12 mouse cellular contexts compared by ENCODE assay signal in the genomic region with DNA sequence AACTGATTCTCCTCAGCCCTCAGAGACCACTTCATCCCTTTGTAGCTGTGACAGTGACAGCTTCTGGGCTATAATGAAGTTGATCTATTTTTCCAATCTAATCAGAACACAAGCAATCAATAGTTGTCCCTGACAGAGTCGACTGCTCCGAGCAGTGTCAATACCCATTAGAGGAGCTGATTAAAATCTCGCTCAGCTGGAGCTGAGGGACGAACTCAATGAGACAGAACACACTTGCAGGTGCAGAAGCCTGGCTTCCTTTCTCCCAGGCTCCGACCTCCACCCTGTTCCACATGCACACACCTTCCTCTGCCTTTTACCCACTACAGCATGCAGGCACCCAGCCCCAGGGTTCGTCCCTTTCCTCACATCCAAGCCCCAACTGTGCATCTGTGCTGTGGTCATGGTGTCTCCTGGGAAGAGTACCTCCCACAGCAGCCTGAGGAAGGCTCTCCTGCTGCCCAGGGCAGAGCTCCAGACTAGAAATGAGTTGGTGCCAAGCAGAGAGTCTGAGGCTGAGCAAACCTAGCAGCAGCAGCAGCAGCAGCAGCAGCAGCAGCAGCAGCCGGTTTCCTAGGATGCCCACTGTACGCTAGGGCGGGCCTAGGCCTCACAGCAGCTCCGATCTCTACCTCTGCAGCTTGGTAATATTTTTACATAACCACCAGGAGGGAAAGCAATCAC.
DNase-seq lines count a peak whose midpoint lies in the region; ATAC-seq lines count a peak whose summit lies in the region.
"Had no signal": no experiment of that assay in that cellular context is flagged by ENCODE, and none has a peak within 500 bp of the region (broad histone marks: within the 10 kb centered on the region; RNA-seq: fewer than 3 reads in every experiment).

No protein-coding gene starts in this region.

- no peak overlapping the region for H3K9ac ChIP-seq in hindbrain, embryonic 14.5 days
- H3K9ac ChIP-seq in neural tube, embryonic 14.5 days (replicated peaks; ENCODE audit: low read depth, low read length): no peak overlapping the region
- H3K9ac ChIP-seq in forebrain, embryonic 16.5 days (replicated peaks; ENCODE audit: low read depth, low read length): no peak overlapping the region

- peak overlapping the region; percentile 68 for H3K27ac ChIP-seq in hindbrain, embryonic 14.5 days
- H3K27ac ChIP-seq in neural tube, embryonic 14.5 days (ENCODE audit: low read depth, low read length): peak overlapping the region; percentile 58
- no peak overlapping the region for H3K27ac ChIP-seq in forebrain, embryonic 16.5 days (ENCODE audit: low read length)

- no peak overlapping the region for H3K4me3 ChIP-seq in hindbrain, embryonic 14.5 days (replicated peaks; ENCODE audit: low read length)
- no peak overlapping the region for H3K4me3 ChIP-seq in neural tube, embryonic 14.5 days (ENCODE audit: low read depth, low read length)
- no peak overlapping the region for H3K4me3 ChIP-seq in forebrain, embryonic 16.5 days (replicated peaks; ENCODE audit: low read length)
- H3K4me3 ChIP-seq: erythroblast, embryonic 14.5 days; myocyte had no signal

- H3K36me3 ChIP-seq in hindbrain, embryonic 14.5 days (replicated peaks; ENCODE audit: control insufficient read depth, insufficient read depth): 0 out of 2 replicates have a peak, but pooled peaks cover 9% of the 10 kb centered on the region
- H3K36me3 ChIP-seq in neural tube, embryonic 14.5 days (ENCODE audit: control insufficient read depth, insufficient read depth, low read length): no peaks in the 10 kb centered on the region
- H3K36me3 ChIP-seq in forebrain, embryonic 16.5 days (ENCODE audit: control insufficient read depth, insufficient read depth): no peaks in the 10 kb centered on the region

- WGBS in hindbrain, embryonic 14.5 days: 46% methylated on average over 10 of the region's 10 CpGs
- 52% methylated on average over 10 of the region's 10 CpGs for WGBS in neural tube, embryonic 14.5 days
- 67% methylated on average over 10 of the region's 10 CpGs for WGBS in forebrain, embryonic 16.5 days

- H3K4me2 ChIP-seq in hindbrain, embryonic 14.5 days (replicated peaks): no peak overlapping the region
- no peak overlapping the region for H3K4me2 ChIP-seq in neural tube, embryonic 14.5 days (ENCODE audit: low read depth, low read length)
- no peak overlapping the region for H3K4me2 ChIP-seq in forebrain, embryonic 16.5 days (ENCODE audit: low read length)

- no peaks in the 10 kb centered on the region for H3K27me3 ChIP-seq in hindbrain, embryonic 14.5 days (ENCODE audit: control insufficient read depth, insufficient read depth, low read length)
- no peaks in the 10 kb centered on the region for H3K27me3 ChIP-seq in neural tube, embryonic 14.5 days (ENCODE audit: control insufficient read depth, insufficient read depth, low read length)
- H3K27me3 ChIP-seq in forebrain, embryonic 16.5 days (replicated peaks; ENCODE audit: control insufficient read depth, insufficient read depth, low read length): no peaks in the 10 kb centered on the region
- H3K27me3 ChIP-seq: Patski had no signal

- no peak for ATAC-seq in hindbrain, embryonic 14.5 days (ENCODE audit: low FRiP score)
- peak; percentile 60 for ATAC-seq in neural tube, embryonic 14.5 days (ENCODE audit: low read depth)
- no peak for ATAC-seq in forebrain, embryonic 16.5 days
- ATAC-seq: Patski had no signal

- peak; percentile 61 to 69 for DNase-seq in cerebellum, postnatal 10 days
- DNase-seq in cerebellum, postnatal 14 days: no peak
- DNase-seq in kidney, postnatal 10 days: peak; percentile 8
- no peak for DNase-seq in kidney, postnatal 36 days
- peak; percentile 33 for DNase-seq in hindbrain, embryonic 14.5 days (ENCODE audit: low spot score)
- no peak for DNase-seq in yolk sac, embryonic 10.5 days (ENCODE audit: low spot score)
- DNase-seq: spleen, adult 18-20 months had no signal

- H3K4me1 ChIP-seq in hindbrain, embryonic 14.5 days (replicated peaks; ENCODE audit: control insufficient read depth, insufficient read depth, low read length): peaks cover 22% of the 10 kb centered on the region
- peaks cover 18% of the 10 kb centered on the region; the same call in 1 of the 2 replicates for H3K4me1 ChIP-seq in neural tube, embryonic 14.5 days (ENCODE audit: control insufficient read depth, insufficient read depth, low read length)
- H3K4me1 ChIP-seq in forebrain, embryonic 16.5 days (replicated peaks; ENCODE audit: control insufficient read depth, insufficient read depth, low read length): no peaks in the 10 kb centered on the region

- no peaks in the 10 kb centered on the region for H3K9me3 ChIP-seq in hindbrain, embryonic 14.5 days (ENCODE audit: control insufficient read depth, low read length)
- H3K9me3 ChIP-seq in neural tube, embryonic 14.5 days (ENCODE audit: control insufficient read depth, low read length): no peaks in the 10 kb centered on the region
- no peaks in the 10 kb centered on the region for H3K9me3 ChIP-seq in forebrain, embryonic 16.5 days (ENCODE audit: control insufficient read depth, low read length)

Comparison
In these comparisons a context has a peak if more than half of its experiments do, and no peak if none do; other contexts are left out.
1. DNase-seq: peak in cerebellum, postnatal 10 days (2 of 2), kidney, postnatal 10 days (single experiment) and hindbrain, embryonic 14.5 days (single experiment); none in cerebellum, postnatal 14 days (0 of 2), kidney, postnatal 36 days (0 of 2) and yolk sac, embryonic 10.5 days (single experiment).